Mouse (Mus musculus) spleen, adult 2 months (tissue): ENCODE results near the gene Gp1ba. TPM values are rescaled to one million over a fixed set of nuclear protein-coding genes. Genes with fewer than 3 reads are reported as not detected.

Experiments used
- DNase-seq, 2 experiments: peaks; one replicate each; pipeline versions ENCODE4 v3.0.0 to v3.0.0-alpha.2; 2012 to 2021; ENCODE audit warnings: low spot score in 2 of 2, low read depth in 1 of 2
- H3K27ac ChIP-seq: fragments of 200-500 bp; 2 replicates; pipeline ENCODE4 v1.5.1; 2012; ENCODE audit warnings: low read length, inconsistent platforms; ENCODE audit not compliant: insufficient read depth
- H3K27me3 ChIP-seq: fragments of 200-500 bp; 2 replicates; pipeline ENCODE4 v1.6.1; 2012; ENCODE audit warnings: mild to moderate bottlenecking, moderate library complexity, low read length, inconsistent platforms; ENCODE audit not compliant: control insufficient read depth, insufficient read depth
- H3K36me3 ChIP-seq: fragments of 200-500 bp; 2 replicates; pipeline ENCODE4 v1.6.1; 2012; ENCODE audit warnings: mild to moderate bottlenecking, low read length, inconsistent platforms; ENCODE audit not compliant: control insufficient read depth, insufficient read depth
- H3K4me1 ChIP-seq: fragments of 200-500 bp; 2 replicates; pipeline ENCODE4 v1.6.1; 2011; ENCODE audit warnings: inconsistent platforms; ENCODE audit not compliant: control insufficient read depth, insufficient read depth, insufficient read length
- H3K4me3 ChIP-seq: fragments of 200-500 bp; 2 replicates; pipeline ENCODE4 v1.5.1; 2011; ENCODE audit warnings: mild to moderate bottlenecking, inconsistent platforms; ENCODE audit not compliant: insufficient read depth, insufficient read length; ENCODE audit errors: extremely low read depth
- CTCF ChIP-seq: fragments of 200-500 bp; IDR thresholded peaks from 2 replicates; pipeline ENCODE4 v1.5.1; 2011; ENCODE audit warnings: mild to moderate bottlenecking, inconsistent platforms; ENCODE audit not compliant: insufficient read depth, insufficient read length, insufficient replicate concordance; ENCODE audit errors: extremely low read depth
- POLR2A ChIP-seq: fragments of 200-500 bp; IDR thresholded peaks from 2 replicates; pipeline ENCODE4 v1.6.1; 2011; ENCODE audit warnings: low read depth, low read length, inconsistent platforms
- WGBS: fragments of 180-500 bp; shearing (Covaris S2); methylation state at CpG from one replicate; pipeline ENCODE4 v1.1.7; 2018; 5-methylcytosine and 5-hydroxymethylcytosine counted together
- polyA plus RNA-seq: library from polyadenylated mRNA; depleted of rRNA; stranded (reverse); fragments of >200 nt; gene quantifications from 2 replicates; pipeline ENCODE4 v1.2.3, GENCODE M21; 2012

Gp1ba gene
- polyA plus RNA-seq, 1 experiment: 9.3 TPM

- WGBS: 9% methylated on average over 6 of the region's 6 CpGs
- DNase-seq: no peak
- peaks cover 44% of the 10 kb centered on the region for H3K36me3 ChIP-seq
- peaks cover 32% of the 10 kb centered on the region; the same call in 1 of the 2 replicates for H3K4me1 ChIP-seq
- H3K27me3 ChIP-seq: no peaks in the 10 kb centered on the region
- peak overlapping the region; percentile 100 for H3K27ac ChIP-seq
- TF ChIP-seq POLR2A (no peak), CTCF (no peak)
- H3K4me3 ChIP-seq: peak overlapping the region; percentile 99
Observed at GRCm38 (mm10) chr11:70652884-70653344, 14.0 kb downstream of the Gp1ba start.

DNA sequence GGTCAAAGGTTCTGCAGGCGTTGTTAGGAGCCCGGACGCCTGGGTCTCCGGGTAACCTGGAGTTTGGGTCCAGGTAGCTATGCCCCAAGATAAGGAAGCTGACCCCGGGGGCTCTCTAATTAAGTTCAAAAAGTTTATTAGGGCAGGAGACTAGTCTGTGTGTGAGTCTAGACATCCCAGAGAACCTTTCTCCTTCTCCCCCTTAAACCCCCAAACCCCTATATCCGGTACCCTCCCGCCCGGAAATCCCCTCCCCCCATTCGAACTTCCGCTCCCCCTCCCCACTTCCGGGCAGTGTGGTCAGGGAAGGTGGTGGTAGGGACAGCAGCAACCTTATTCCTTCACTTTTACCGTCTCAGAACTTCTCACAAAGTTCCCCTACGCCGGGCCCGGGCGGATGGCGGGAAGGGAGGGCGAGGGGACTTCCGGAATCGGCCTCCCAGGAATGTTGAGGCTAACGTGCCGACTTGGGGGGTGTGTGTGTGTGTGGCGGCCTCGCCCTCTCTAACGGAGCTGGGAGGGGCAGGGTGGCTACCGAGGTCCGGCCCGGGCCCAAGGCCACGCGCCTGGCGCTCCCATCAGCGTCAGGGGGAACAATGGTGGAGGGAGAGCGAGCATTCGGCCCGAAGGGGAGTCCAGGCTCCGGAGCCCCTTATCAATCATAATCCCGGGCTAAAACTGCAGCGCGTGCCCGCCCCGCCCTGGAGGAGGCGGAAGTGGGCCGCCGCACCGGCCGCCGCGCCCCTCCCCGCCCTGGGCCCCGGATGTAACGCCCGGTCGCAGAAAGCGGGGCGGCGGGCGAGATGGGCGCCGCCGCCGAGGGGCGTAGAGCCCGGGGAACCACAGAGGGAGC lies 14.6 kb downstream of the Gp1ba start:
- Histone ChIP-seq H3K36me3 (peaks cover 44% of the 10 kb centered on the region), H3K4me3 (peak overlapping the region; percentile 99), H3K4me1 (peaks cover 37% of the 10 kb centered on the region; the same call in 1 of the 2 replicates), H3K27me3 (no peaks in the 10 kb centered on the region), H3K27ac (peak overlapping the region; percentile 100)
- under 1% methylated on average over 39 of the region's 63 CpGs for WGBS
- DNase-seq: peak; percentile 46 to 80
- TF ChIP-seq POLR2A (peak; percentile 80), CTCF (0 out of 2 replicates have a peak, but pooled peaks have one; percentile 1)

- H3K4me3 ChIP-seq: peak within 1 kb of the TSS; percentile 99
- H3K27ac ChIP-seq: peak within 1 kb of the TSS; percentile 100
- H3K36me3 ChIP-seq: peaks cover 39% of the 10 kb centered on the region
- DNase-seq: peak; percentile 78 to 81
- H3K4me1 ChIP-seq: peaks cover 34% of the 10 kb centered on the region; the same call in 1 of the 2 replicates
- TF ChIP-seq CTCF (no peak), POLR2A (peak; percentile 98)
- H3K27me3 ChIP-seq: no peaks in the 10 kb centered on the region
- under 1% methylated on average over 48 of the region's 61 CpGs for WGBS
Observed at GRCm38 (mm10) chr11:70654198-70654922, 15.4 kb downstream of the Gp1ba start, which contains the start of gene Pfn1. TSS of gene Pfn1 (minus strand) at chr11:70654644.

- Histone ChIP-seq H3K4me1 (peaks cover 28% of the 10 kb centered on the region; the same call in 1 of the 2 replicates), H3K36me3 (peaks cover 32% of the 10 kb centered on the region), H3K27ac (peak overlapping the region; percentile 97), H3K27me3 (no peaks in the 10 kb centered on the region), H3K4me3 (peak overlapping the region; percentile 74)
- TF ChIP-seq POLR2A (peak; percentile 91), CTCF (no peak)
- peak; percentile 76 for DNase-seq
- WGBS: under 1% methylated on average over 48 of the region's 48 CpGs
Observed at GRCm38 (mm10) chr11:70654923-70655570, 16.1 kb downstream of the Gp1ba start.

DNA sequence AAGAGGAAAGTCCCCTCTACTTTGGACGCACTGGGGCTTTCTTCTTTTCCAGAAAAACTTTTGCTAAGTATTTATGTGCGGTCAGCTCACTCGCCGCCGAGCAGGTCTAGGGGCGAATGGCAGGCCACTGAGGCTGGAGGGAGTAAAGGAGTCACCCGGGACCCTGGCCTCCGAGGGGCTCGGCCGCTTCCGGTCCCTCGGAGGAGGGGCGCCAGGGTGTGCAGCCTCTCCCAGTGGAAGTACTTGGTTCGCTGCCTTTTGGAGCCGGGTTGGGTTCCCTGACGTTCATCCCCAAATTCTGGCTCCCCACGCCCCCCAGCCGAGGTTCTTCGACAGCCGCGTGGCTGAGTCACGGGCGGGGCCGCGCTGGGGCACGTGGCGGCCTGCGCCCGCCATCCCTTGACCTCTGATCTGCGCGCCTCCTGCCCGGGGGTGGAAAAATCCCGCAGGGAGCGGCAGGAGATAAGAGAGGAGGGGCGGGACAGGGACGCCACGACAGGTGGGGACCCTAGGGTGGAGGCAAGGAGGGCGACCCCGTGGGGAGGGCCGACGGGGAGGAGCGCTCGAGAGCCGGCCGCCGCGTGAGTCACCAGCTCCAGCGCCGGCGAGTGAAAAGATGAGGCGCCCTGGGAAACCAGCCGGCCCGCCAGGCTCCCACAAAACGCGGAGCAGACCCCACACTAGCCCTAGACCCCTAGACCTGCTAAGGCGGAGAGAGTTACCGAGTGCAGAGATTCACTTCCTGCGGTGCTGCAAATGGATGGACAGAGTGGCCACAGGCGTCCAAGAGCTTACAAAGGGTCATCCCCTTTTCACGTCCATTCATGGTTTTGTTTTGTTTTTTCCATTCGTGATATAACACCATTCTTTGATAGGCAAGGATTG lies 16.9 kb downstream of the Gp1ba start:
- TF ChIP-seq POLR2A (no peak), CTCF (no peak)
- Histone ChIP-seq H3K4me1 (peaks cover 25% of the 10 kb centered on the region; the same call in 1 of the 2 replicates), H3K36me3 (peaks cover 28% of the 10 kb centered on the region), H3K27ac (peak overlapping the region; percentile 97), H3K27me3 (no peaks in the 10 kb centered on the region), H3K4me3 (peak overlapping the region; percentile 74)
- DNase-seq: peak in 1 of 2 experiments; percentile 49
- WGBS: 4% methylated on average over 60 of the region's 61 CpGs
